Mouse (Mus musculus) kidney, postnatal 10 days (tissue): ENCODE measurements around the gene Ube2g1.

ENCODE experiments used
- DNase-seq: peaks from one replicate; pipeline ENCODE4 v3.0.0; 2021; ENCODE audit warnings: mixed read lengths

Gene Ube2g1

GRCm38 (mm10) chr11:72606694-72607407 is at the start of gene Ube2g1:
Gene Ube2g1, plus strand, starts transcription at chr11:72607283.
- DNase-seq: peak; percentile 99

- no peak for DNase-seq
These were observed 48.9 kb upstream of the Ube2g1 start for GRCm38 (mm10) chr11:72558155-72558554.

- no peak for DNase-seq
These were observed 46.4 kb upstream of the Ube2g1 start for GRCm38 (mm10) chr11:72560661-72561060.

GRCm38 (mm10) chr11:72564232-72564807 is 42.8 kb upstream of the Ube2g1 start:
- DNase-seq: peak; percentile 29

GRCm38 (mm10) chr11:72566304-72566703 is 40.8 kb upstream of the Ube2g1 start:
- DNase-seq: no peak

GRCm38 (mm10) chr11:72566816-72567338 is 40.2 kb upstream of the Ube2g1 start:
- DNase-seq: no peak

GRCm38 (mm10) chr11:72569051-72569450 is 38.0 kb upstream of the Ube2g1 start:
- DNase-seq: peak; percentile 44

- no peak for DNase-seq
These were observed 37.3 kb upstream of the Ube2g1 start for GRCm38 (mm10) chr11:72569671-72570318.

GRCm38 (mm10) chr11:72570319-72570979 is 36.6 kb upstream of the Ube2g1 start:
- peak; percentile 89 for DNase-seq

- DNase-seq: peak; percentile 64
These were observed 33.3 kb upstream of the Ube2g1 start for GRCm38 (mm10) chr11:72573819-72574218.

- DNase-seq: no peak
These were observed 31.0 kb upstream of the Ube2g1 start for GRCm38 (mm10) chr11:72576111-72576465.

- peak; percentile 41 for DNase-seq
These were observed 30.4 kb upstream of the Ube2g1 start for GRCm38 (mm10) chr11:72576466-72577351.

GRCm38 (mm10) chr11:72578471-72578870 is 28.6 kb upstream of the Ube2g1 start:
- no peak for DNase-seq

GRCm38 (mm10) chr11:72581609-72582447 is 25.3 kb upstream of the Ube2g1 start:
- DNase-seq: no peak

- no peak for DNase-seq
These were observed 24.7 kb upstream of the Ube2g1 start for GRCm38 (mm10) chr11:72582448-72582705.

GRCm38 (mm10) chr11:72583092-72583491 is 24.0 kb upstream of the Ube2g1 start:
- DNase-seq: no peak

GRCm38 (mm10) chr11:72586570-72586969 is 20.5 kb upstream of the Ube2g1 start:
- DNase-seq: no peak

GRCm38 (mm10) chr11:72587537-72588233 is 19.4 kb upstream of the Ube2g1 start:
- peak; percentile 34 for DNase-seq

GRCm38 (mm10) chr11:72595010-72595737 is 11.9 kb upstream of the Ube2g1 start:
- no peak for DNase-seq

GRCm38 (mm10) chr11:72597780-72598179 is 9.3 kb upstream of the Ube2g1 start:
- no peak for DNase-seq
